Mouse (Mus musculus): Measurements from ENCODE around the gene Tas2r103.

Gene Tas2r103

DNA sequence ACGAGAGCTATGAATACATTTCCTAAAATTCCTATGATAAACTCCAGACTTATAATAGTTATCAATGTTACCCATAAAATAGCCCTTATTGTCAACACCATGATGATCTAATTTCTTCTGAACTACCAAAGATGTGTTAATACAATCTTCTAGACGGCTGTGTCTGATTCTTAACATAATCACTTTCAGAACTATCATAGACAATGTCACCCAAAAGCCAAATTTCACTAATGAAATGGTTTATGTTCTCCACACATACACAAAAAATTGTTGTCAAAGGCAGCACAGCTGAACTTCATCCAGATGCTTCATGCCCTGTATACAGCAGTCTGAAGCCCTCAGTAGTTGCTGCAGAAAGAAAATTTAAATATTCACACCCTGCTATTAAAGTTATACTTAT lies at the start of gene Tas2r103:
TSS of gene Tas2r103 (minus strand) at position 101 of the 400 bp plus-strand sequence.
- no peak for DNase-seq

- no peak for DNase-seq
These were observed 18.8 kb upstream of the Tas2r103 start, which contains the start of gene Tas2r140 for GRCm38 (mm10) chr6:133055716-133056115. Gene Tas2r140 (minus strand): TSS chr6:133055816.

All from cerebellum, postnatal 36 days (tissue).